Mouse (Mus musculus): Measurements from ENCODE around the gene Srrm4.

Srrm4 gene

DNA sequence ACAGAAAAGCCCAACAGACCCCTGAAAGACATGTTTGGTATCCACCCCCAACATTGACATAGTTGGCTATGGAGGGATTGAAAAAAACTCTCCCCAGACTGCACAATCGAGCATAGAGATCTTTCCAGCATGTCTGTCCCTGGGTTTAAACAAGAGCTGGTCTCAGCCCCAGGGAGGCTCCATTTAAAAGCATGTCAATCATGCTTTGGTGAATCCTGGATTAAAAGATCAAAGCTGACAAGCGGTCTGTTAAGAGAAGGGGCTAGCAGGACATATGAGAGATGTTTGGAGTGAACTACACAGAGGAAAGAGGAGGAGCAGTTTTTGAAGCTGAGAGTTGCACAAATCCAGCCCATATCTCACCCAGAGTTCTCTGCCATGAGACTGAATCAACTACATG lies 38.5 kb downstream of the Srrm4 start:
- DNase-seq (ENCODE audit: low spot score) = no peak

DNA sequence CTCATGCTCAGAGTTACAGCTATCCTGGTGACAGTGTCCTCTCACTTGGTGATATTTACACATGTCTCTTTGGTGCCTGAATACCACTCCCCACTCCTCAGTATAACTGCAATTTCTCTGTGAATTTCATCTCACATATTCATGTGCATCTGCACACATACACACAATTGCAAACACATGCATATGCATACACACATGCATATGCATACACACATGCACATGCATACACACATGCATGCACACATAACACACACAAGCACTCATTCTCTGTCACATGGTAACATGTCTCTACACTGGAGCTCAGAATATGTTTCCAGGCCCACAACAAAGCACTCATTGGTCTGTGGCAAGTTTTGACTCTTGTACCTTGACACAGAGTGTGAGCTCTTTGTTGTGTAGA lies 39.0 kb downstream of the Srrm4 start:
- DNase-seq (ENCODE audit: low spot score) = no peak

DNA sequence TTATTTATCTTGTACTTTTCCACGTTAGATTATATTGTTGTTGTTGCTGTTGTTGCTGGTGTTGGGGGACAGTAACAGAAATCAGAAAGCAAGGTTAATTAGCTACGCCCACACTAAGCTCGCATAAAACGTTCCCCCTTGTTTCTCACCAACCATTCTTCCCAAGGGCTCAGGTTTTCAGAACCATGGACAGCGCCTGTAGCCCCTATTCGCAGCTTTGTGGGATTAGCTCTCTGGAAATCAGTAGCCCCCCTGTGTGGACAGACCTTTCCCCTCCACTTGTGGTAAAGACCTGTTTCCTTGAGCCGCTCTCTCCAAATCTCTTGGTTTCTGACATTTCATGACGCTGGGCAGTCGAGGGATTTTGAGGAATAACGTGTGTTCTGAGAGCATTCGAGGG lies 45.9 kb downstream of the Srrm4 start:
- DNase-seq (ENCODE audit: low spot score) = no peak

DNA sequence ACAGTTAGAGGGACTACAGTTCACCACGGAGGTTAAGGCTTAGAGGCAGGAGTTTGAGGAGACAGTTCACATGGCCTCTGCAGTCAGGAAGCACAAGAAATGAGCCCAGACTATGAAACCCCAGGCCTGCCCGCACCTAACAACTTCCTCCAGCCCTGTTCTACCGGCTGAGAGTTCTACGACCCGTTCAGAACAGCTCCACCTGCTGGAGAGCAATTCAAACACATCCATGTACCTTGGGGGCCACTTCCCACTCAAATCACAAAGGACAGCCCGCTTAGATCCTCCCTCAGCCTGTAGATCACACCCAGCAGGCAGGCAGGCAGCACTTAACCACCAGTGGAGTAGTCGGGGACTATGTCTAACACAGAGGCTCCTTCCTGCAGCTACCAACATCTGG lies 49.3 kb downstream of the Srrm4 start:
- DNase-seq (ENCODE audit: low spot score) = no peak

DNA sequence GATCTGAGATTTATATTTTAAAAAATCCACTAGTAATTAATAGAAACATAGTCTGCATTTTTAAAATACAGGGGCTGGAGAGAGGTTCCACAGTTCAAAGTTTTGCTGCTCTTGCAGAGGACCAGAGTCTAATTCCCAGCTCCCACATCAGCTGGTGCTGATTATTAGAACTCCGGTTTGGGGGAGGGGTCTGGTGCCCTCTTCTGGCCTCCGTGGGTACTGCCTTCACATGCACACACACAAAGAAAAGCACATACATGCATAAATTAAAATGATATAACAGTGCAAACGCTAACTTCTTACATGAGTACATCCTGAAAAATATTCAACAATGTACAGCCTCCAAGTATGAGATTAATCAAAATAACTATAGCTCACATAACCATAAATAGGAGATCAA lies 50.5 kb downstream of the Srrm4 start:
- no peak for DNase-seq (ENCODE audit: low spot score)

DNA sequence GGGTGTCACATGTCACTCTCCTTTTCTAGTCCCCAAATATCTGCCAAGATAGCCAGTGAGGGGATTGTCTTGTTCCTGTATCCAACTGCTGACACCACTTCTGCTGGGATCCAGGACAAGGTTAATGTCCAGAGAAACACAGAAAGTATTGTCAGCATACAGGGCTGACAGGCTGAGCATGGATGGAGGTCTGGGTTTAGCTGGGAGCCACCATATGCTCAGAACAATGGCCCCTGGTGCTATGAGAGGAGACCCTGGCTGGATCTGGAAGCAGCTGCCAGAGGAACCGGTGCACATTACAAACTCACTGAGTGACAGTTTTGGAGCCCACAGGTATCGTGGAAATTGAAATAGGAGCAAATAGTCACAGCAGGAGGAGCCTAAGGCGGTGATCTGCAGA lies 52.3 kb downstream of the Srrm4 start:
- DNase-seq (ENCODE audit: low spot score) = no peak

DNA sequence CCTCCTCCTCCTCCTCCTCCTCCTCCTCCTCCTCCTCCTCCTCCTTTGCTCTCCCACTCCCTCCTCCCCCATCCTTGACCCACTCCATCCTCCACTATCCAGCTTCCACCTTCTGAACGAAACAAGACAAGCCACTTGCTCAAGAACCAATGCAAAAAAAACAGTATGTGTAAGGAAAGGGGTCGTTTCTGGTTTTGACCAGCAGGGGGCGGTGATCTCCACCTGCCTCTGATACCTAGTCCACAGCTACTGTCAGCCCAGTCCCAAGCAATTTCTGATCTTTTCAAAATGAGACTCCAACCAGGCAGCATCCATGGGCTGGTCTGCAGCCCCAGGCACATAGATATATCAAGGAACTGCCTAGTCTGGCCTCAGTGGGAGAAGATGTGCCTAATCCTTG lies 53.1 kb downstream of the Srrm4 start:
- no peak for DNase-seq (ENCODE audit: low spot score)

DNA sequence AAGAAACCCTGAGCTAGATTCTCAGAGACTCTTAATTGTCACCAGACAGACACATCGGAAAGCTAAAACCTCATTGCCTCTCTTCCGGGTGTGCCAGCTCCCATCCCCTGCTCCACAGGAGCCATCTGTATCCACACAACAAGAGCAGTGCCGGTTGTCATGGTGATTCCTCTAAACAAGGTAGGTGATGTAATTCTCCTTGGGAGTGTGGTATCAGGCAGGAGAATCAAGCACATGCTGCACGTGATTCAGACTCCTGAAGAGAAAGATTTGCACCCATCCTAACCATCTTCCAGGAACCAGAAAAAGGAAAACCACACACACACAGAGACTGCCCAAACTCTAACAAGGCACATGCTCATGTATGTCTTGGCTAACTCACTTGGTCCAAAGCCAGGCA lies 65.3 kb downstream of the Srrm4 start:
- no peak for DNase-seq (ENCODE audit: low spot score)

DNA sequence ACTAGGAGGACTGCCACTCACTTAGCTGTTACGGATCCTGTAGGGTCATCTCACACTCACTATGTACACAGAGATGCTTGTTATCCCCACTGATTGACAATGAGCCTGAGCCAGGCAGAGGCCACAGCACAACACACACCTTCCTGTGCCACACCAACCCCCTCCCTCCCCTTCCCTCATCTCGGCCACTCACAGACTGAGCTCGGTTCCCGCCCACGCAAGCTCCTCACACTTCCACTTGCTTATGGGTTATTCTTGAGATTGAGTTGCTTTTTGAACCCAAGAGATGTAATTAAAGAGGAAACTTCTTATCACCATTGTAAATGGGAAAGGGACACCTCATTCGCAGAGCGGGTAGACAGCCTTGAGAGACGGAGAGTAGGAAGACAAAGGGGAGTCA lies 66.3 kb downstream of the Srrm4 start:
- DNase-seq (ENCODE audit: low spot score) = no peak

DNA sequence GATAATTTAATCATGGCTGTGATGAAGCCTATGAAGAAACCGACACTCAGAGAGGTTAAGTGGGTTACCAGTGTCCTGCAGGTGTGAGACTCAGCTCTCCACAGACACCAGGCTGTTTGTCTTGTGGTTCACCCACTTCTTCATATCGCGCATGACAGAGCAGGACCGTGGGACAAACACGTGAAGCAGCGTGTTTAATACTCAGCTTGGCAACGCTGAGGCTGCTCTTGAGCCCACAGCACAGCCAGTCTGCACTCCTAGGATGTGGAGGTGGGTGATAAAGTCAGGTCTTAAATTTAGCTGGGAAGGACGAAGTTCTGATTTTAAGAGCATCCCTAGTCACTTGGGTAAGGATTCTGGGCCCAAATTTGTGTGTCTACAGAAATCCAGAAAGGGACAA lies 68.1 kb downstream of the Srrm4 start:
- no peak for DNase-seq (ENCODE audit: low spot score)

DNA sequence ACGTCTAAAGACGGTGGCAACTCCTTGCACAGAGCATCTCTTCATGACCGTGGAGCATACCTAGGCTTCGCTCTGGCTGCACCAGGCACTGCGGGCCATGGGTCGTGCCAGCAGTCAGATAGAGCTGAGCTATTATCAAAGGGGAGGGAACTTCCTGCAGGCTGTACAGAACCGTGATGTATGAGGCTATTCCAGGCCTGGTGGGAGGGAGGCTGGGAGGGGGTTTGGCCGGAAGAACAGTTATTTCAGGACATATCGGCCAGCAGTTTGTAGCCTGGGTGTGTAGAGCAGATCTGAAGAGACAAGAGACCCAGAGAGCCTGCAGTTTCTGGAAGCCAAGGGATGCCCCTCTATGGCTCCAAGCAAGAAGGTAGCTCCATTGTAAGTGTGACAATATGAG lies 68.5 kb downstream of the Srrm4 start:
- no peak for DNase-seq (ENCODE audit: low spot score)

DNA sequence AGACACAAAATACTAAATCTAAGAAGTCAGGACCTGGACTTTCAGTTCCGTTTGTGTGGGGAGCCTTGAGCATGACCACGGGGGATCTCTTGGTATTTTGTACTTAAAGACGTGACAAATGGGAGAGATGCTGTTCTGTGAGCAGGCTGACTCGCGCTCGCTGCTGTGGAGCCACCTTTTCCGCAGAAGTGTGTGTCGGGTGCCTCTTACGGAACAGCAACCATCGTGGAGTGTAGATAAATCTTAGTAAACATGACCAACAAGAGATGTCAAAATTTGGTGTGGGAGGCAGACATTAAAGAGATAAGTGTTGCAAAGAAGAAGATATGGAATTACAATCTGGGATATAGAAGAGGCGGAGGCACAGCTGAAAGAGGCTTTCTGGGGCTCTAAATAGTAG lies 69.3 kb downstream of the Srrm4 start:
- no peak for DNase-seq (ENCODE audit: low spot score)

DNA sequence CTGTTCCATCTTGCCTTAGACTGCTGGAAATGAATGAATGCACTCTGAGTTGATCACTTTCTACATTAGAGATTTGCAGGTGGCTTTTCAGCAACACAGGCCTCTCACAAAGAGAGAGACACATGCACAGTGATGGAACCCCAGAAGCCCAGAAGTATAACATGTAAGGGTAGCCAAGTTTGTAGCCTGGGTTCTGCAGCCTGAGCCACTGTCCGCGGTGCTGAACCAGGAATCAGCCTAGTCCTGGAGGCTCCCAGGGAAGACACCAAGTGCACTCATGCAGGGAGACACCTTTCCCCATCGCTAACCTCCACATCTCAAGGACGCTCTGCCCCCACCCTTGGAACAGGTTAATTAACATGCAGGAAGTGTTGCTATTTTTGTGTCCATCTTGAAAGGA lies 73.6 kb downstream of the Srrm4 start:
- no peak for DNase-seq (ENCODE audit: low spot score)

DNA sequence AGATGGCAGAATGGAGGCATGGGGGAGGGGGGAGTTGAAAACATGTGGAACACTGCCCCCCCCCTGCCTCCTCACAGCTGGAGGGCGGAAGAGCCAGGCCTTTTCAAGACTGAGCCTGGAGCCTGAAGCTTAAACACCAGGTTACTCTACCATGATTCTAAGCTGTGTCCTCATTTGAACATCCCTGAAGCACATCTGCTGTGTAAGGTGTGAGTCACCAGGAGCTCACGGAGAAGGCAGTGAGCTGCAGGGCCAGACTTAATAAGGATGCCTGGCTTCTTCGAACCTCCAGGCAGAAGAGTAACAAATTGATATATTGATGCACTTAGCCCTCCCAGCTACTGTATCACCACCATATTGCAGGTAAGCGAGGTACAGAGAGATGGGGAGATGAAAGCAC lies 79.5 kb downstream of the Srrm4 start:
- no peak for DNase-seq (ENCODE audit: low spot score)

DNA sequence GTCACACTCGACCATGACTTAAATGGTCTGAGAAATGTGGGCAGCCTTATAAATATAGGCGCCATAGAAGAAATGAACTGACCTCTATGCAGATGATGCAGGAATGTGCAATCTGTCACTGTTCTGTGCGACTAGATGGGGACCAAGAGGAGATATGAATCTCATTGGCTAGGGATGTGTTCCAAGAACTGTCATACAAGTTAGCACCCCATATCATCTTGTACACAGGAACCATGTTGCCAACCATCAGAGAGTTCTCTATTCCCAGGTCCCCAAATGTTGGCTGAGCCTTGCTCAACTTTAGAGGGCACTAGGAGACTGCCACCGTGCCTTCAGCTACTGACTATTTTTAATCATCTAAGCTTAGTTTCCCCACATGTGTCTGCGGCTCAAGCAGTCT lies 81.4 kb downstream of the Srrm4 start:
- no peak for DNase-seq (ENCODE audit: low spot score)

DNA sequence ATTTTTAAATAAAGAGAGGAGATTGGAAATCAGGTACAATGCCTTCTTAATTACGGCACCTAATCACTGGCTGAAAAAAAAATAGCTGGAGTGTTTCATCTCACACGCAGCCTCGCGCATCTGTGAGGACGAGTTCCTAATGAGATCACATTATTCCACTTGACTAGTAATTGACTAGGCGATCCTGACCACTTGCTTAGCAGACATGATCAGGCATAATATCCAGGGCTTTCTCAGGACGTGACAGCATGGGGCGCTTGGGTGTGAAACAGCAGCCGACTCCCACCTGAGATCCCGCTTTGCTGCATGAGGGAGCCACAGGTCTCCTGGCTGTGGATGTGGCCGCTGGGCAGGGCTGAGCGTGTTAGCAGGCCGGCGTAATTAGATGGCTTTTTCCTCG lies 90.3 kb downstream of the Srrm4 start:
- DNase-seq (ENCODE audit: low spot score) = no peak

DNA sequence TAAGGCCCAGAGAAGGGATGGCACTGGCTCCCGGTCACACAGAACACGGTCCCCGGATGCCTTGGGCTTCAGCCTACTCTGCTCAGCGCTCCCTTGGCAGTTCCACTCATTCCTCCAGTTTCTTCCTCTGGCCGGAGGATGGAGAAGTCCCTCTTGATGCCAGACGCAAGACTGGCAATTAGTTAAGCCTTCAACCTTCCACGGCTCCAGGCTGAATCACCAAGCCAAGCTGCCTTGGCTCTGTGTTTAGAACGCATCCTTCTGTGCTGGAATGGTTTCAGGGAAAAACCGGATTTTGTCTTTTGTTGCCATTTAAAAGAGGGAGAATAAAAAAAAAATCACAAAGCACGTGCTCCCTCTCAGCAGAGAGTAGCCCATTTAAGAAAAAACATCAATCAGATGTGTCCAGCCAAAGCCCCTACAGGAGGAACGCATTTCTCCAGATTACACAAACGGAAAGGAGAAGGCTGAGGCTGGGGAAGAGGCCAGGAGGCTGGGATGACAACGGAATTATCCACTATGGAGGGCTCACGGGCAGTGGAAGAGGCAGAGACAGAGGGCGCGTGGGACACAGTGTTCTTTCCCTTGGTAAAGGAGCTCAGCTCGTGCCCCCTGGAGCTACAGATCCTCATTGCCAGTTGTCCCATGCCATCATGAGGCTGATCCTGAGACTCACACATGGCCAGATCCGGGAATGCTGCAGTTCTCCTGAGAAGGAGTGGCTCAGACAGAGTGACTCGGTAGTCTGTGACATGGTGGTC lies 92.6 kb downstream of the Srrm4 start:
- DNase-seq (ENCODE audit: low spot score) = no peak

DNA sequence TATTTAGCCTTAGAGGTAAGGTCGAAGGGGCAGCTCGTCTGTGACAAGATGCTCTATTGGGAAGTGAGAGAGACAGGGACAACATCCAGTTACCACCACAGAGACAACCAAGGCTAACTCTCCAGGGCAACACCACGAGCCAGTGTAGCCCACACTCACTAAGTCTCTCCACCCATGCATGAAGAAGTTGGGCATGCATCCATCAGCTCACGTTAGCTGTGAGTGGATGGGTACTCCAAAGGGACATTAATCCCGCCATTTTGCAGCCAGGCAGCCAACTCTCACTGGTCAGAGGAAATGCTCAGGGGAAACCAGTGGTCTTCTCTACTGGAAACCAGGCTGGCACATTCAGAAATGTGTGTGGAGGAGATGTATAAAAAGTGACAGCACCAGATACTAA lies 93.8 kb downstream of the Srrm4 start:
- DNase-seq (ENCODE audit: low spot score) = no peak

DNA sequence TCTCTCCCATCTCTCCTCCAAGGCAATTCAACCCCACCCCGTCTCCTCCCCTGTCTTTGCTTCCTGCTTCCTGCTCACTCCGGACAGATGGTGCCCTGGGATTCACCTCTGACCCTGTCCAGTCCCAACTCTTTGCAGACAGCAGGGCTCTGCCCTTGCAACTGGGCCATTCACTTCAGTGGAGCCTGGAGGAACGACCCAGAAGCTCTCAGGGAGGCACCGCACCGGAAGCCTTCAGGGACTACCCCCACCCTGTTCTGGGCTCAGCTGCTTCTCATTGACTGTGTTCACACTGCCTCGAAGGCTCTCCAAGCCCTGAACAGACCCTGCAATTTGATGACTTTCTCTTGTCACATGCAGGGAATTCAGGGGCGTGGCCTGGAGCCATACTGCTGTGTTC lies 94.4 kb downstream of the Srrm4 start:
- no peak for DNase-seq (ENCODE audit: low spot score)

DNA sequence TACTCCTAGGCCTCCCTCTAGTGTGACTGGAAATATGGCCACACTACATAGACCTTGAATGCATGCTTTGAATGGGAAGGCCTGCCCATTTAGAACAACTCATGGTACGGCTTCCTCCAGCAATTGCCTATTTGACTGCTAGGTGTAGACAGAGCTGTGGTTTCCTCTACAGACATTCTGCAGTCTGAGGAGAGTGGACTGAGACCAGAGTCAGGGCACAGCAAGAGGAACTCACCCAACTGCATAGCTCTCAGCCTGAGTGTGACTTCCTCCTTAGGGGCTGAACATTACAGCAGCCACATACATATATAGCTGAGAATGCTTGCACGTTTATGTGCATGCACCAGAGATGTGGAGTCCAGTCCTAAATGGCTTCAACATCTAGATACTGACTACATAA lies 94.9 kb downstream of the Srrm4 start:
- DNase-seq (ENCODE audit: low spot score) = no peak

DNA sequence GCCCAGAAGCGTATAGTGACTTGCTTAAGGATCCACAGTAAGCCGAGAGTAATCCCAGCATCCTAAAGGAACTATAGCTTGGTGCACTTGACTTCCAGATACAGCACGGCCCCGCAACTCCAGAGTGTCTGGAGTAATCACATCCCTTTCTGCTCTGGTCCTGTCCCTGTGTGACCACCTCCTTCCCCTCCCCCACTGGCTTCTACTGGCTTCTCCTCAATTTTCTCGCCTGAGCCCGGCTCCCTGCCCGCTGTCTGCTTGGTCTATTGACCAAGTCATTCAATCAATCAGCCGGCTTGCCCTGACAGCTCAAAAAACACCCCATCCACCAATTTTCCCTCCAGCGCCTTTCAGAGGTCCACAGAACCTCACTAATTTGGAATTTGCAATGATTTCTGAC lies 96.2 kb downstream of the Srrm4 start:
- no peak for DNase-seq (ENCODE audit: low spot score)

DNA sequence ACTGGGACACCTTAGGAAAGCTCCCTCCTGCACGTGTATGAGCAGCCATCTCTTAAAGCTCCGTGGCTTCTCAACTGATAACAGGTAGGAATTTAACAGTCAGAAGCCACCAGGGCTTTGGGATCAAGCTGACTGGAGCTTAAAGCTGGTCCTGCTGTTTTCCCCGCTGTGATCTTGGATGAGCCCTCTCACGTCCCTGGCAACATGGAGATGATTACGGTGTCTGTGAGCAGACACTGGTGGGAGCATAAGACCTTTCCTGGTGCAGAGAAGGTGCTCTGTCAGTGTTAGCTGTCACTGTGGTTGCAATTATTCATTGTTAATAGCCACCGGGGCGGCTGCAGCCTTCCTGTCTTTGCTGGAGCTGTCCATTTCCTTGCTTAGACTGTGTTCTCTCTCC lies 97.2 kb downstream of the Srrm4 start:
- DNase-seq (ENCODE audit: low spot score) = no peak

DNA sequence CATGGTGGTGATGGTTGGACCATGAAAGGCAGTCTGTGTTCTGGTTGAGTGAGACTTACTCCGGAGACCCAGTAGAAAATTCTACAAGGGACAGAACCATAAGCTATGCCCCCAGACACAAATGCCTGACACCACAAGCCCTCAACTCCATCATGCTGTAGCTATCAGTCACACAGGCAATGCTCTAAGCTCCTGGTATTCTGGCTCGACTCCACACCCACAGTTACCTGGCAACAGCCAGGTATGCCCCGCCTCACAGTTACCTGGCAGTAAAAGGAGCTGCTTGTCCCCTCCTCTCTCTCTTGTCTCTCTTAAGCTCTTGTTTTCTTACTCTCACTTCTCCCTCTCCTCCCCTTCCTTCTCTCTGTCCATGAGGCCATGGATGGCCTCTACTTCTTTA lies 98.9 kb downstream of the Srrm4 start:
- DNase-seq (ENCODE audit: low spot score) = no peak

DNA sequence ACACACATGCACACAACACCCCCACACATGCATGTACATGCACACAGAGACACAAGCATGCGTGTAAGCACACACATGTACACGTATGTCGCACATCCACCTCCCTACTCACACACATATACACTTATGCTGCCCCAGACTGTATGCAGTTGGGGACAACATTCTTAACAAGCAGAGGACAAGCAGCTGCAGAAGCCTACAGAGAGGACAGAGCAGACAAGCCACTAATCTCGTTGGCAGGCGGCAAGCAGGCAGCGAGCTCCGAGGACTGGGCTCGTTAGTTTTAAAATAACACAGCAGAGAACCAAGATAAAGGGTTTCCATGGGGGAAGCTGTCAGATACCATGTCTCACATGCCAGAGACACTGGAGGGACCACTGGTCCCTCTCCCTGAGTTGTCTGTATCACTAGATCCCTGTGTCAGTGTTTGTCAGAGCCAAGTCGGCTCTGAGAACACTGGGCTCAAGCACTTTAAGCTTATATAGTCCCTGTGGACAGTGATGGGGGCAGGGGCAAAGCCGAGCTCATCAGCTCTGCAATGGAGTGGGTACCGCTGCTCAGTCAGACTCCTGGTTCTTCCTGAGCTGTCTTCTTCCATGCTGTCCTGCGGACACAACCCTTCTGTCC lies 99.7 kb downstream of the Srrm4 start:
- no peak for DNase-seq (ENCODE audit: low spot score)
